Mouse (Mus musculus): ENCODE measurements around the gene Hhat. TPM values are rescaled to one million over a fixed set of nuclear protein-coding genes. Genes with fewer than 3 reads are reported as not detected.

The Hhat gene
- total and polyA plus RNA-seq, 3 experiments, result 0.39 to 1.0 TPM; not detected in 1

DNA sequence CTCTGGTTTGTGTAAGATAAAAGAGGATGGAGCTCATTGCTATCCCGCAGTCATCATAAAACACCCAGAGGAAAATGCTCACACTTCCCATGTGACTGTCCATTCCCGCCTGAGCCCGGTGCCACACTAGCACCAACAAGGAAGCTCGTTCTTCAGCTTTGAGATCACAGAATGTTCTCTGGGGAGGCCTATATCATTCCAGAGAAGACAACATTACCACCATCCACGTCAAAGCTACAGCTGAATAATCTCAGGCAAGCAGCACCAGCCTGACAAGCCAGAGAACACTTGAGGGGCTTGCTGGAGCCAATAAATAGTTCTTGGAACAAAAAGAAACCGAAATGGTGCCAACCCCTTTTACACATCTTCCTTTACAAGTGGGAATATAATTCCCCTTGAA lies 113.6 kb downstream of the Hhat start:
- no peak for DNase-seq (ENCODE audit: low read depth, low spot score)
- no peaks in the 10 kb centered on the region for H3K79me2 ChIP-seq (ENCODE audit: control insufficient read depth, insufficient read depth, low read length, poor library complexity)
- H3K9ac ChIP-seq (ENCODE audit: control insufficient read depth, low read depth, low read length, poor library complexity, severe bottlenecking), result no peak overlapping the region
- H3K27ac ChIP-seq (ENCODE audit: control insufficient read depth, low read depth, low read length), result no peak overlapping the region
- H3K27me3 ChIP-seq (ENCODE audit: control insufficient read depth in 1 of 2, insufficient read depth in 2 of 2, low read length in 2 of 2), result no peaks in the 10 kb centered on the region; a peak in 1 of 4 replicates
- H3K36me3 ChIP-seq (ENCODE audit: control insufficient read depth in 1 of 2, insufficient read depth in 2 of 2, low read length in 2 of 2), result 0 out of 4 replicates have a peak, but pooled peaks cover 0 to 2% of the 10 kb centered on the region in 2 experiments
- no peak overlapping the region for H3K4me3 ChIP-seq (ENCODE audit: control insufficient read depth in 1 of 2, insufficient read depth in 1 of 2, low read depth in 2 of 2, low read length in 2 of 2)
- TF ChIP-seq POLR2AphosphoS5 (IDR thresholded peaks at IDR 0.05; ENCODE audit: borderline replicate concordance, low read depth, low read length), result no peak
- H3K9me3 ChIP-seq (replicated peaks; ENCODE audit: insufficient read depth, low read length), result no peaks in the 10 kb centered on the region
- peaks cover 0 to 8% of the 10 kb centered on the region in 2 experiments; a peak in 1 of 4 replicates for H3K4me1 ChIP-seq (ENCODE audit: control insufficient read depth in 1 of 2, insufficient read depth in 2 of 2, low read length in 2 of 2)

DNA sequence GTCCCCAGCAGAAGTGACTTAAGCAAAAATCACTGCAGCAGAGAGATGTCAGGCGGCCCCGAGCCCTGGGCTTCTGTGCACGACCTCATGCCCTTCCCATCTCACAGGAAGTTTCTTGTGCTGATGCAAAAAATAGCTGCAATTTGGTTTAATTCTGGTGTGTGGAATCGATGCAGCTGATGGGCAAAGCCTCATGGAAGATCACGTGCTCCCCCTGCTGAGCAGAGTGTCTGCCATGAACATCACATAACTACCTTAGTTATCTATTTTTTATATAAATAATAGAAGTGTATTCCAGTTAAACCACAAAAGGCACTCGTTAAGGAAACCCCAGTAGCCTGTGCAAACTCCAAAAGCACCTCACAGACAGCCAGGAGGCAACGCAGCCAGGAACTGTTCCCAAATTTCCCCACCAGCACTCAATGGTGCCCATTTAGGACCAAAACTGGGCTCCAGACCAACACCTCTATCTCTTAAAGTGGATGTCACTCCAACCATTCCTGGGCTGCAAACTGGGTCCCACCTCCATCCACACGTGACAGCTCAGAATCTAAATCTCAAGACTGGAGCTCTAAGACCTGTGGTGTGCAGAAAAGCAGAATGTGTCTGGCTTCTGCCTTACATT lies 118.9 kb downstream of the Hhat start:
- no peak overlapping the region for H3K27ac ChIP-seq (ENCODE audit: control insufficient read depth, low read depth, low read length)
- H3K27me3 ChIP-seq (ENCODE audit: control insufficient read depth in 1 of 2, insufficient read depth in 2 of 2, low read length in 2 of 2), result peaks cover 0 to 5% of the 10 kb centered on the region in 2 experiments; a peak in 2 of 4 replicates
- TF ChIP-seq E2F4 (IDR thresholded peaks at IDR 0.05; ENCODE audit: borderline replicate concordance, low read depth, low read length), result no peak
- no peak for TF ChIP-seq USF1 (IDR thresholded peaks at IDR 0.05; ENCODE audit: low read depth, low read length)
- no peak for TF ChIP-seq GABPA (IDR thresholded peaks at IDR 0.05; ENCODE audit: low read depth, low read length)
- no peak for TF ChIP-seq MYB (IDR thresholded peaks at IDR 0.05; ENCODE audit: low read depth, low read length)
- TF ChIP-seq BHLHE40 (IDR thresholded peaks at IDR 0.05; ENCODE audit: borderline replicate concordance, low read depth, low read length), result no peak
- no peak for TF ChIP-seq MAX (IDR thresholded peaks at IDR 0.05; ENCODE audit: low read length)
- TF ChIP-seq MAFK (IDR thresholded peaks at IDR 0.05; ENCODE audit: borderline replicate concordance, low read depth, low read length), result no peak
- no peak for TF ChIP-seq ZMIZ1 (IDR thresholded peaks at IDR 0.05; ENCODE audit: low read depth, low read length)
- TF ChIP-seq ZKSCAN1 (IDR thresholded peaks at IDR 0.05; ENCODE audit: low read depth, low read length), result no peak
- no peak for TF ChIP-seq NELFE (IDR thresholded peaks at IDR 0.05; ENCODE audit: low read depth, low read length)
- no peak for TF ChIP-seq JUND (IDR thresholded peaks at IDR 0.05; ENCODE audit: low read depth, low read length)
- no peak for TF ChIP-seq ZC3H11A (IDR thresholded peaks at IDR 0.05; ENCODE audit: low read depth, low read length)

DNA sequence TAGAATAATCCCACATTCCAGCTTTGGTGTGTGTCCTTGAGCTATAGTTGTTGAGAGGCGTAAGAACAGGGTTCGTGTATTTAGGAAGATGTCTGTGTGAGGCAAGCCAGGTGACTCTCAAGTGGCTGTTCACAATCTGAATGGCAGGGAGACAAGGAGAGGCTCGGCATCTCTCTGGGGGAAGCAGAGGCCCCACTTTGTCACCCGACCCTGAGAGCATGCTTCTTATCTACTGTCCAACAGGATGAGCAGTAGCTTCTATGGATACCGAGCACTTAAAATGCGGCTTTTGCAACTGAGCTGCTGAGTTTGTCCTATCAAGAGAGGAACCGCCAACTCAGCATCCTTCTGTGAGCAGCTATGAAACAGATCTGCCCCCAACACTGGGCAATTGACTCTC lies 120.4 kb downstream of the Hhat start:
- no peak overlapping the region for H3K9ac ChIP-seq (ENCODE audit: control insufficient read depth, low read depth, low read length, poor library complexity, severe bottlenecking)
- no peaks in the 10 kb centered on the region for H3K36me3 ChIP-seq (ENCODE audit: control insufficient read depth in 1 of 2, insufficient read depth in 2 of 2, low read length in 2 of 2)
- no peak for DNase-seq (ENCODE audit: low read depth, low spot score)
- H3K4me3 ChIP-seq (ENCODE audit: control insufficient read depth in 1 of 2, insufficient read depth in 1 of 2, low read depth in 2 of 2, low read length in 2 of 2), result no peak overlapping the region
- TF ChIP-seq GABPA (IDR thresholded peaks at IDR 0.05; ENCODE audit: low read depth, low read length) (no peak), SIN3A (IDR thresholded peaks at IDR 0.05; ENCODE audit: low read length) (no peak), POLR2AphosphoS5 (IDR thresholded peaks at IDR 0.05; ENCODE audit: borderline replicate concordance, low read depth, low read length) (no peak), HCFC1 (IDR thresholded peaks at IDR 0.05; ENCODE audit: low read depth, low read length) (no peak)
- no peaks in the 10 kb centered on the region for H3K9me3 ChIP-seq (replicated peaks; ENCODE audit: insufficient read depth, low read length)
- no peaks in the 10 kb centered on the region for H3K79me2 ChIP-seq (ENCODE audit: control insufficient read depth, insufficient read depth, low read length, poor library complexity)
- no peaks in the 10 kb centered on the region for H3K4me1 ChIP-seq (ENCODE audit: control insufficient read depth in 1 of 2, insufficient read depth in 2 of 2, low read length in 2 of 2)
- H3K27me3 ChIP-seq (ENCODE audit: control insufficient read depth in 1 of 2, insufficient read depth in 2 of 2, low read length in 2 of 2), result peaks cover 0 to 5% of the 10 kb centered on the region in 2 experiments; a peak in 2 of 4 replicates
- H3K27ac ChIP-seq (ENCODE audit: control insufficient read depth, low read depth, low read length), result no peak overlapping the region

More for the DNA sequence above, 118.9 kb downstream of the Hhat start:
- H3K36me3 ChIP-seq (ENCODE audit: control insufficient read depth in 1 of 2, insufficient read depth in 2 of 2, low read length in 2 of 2), result no peaks in the 10 kb centered on the region
- H3K79me2 ChIP-seq (ENCODE audit: control insufficient read depth, insufficient read depth, low read length, poor library complexity), result no peaks in the 10 kb centered on the region
- H3K9me3 ChIP-seq (replicated peaks; ENCODE audit: insufficient read depth, low read length), result no peaks in the 10 kb centered on the region
- H3K4me1 ChIP-seq (ENCODE audit: control insufficient read depth in 1 of 2, insufficient read depth in 2 of 2, low read length in 2 of 2), result no peaks in the 10 kb centered on the region
- DNase-seq (ENCODE audit: low read depth, low spot score), result no peak
- no peak overlapping the region for H3K4me3 ChIP-seq (ENCODE audit: control insufficient read depth in 1 of 2, insufficient read depth in 1 of 2, low read depth in 2 of 2, low read length in 2 of 2)
- no peak overlapping the region for H3K9ac ChIP-seq (ENCODE audit: control insufficient read depth, low read depth, low read length, poor library complexity, severe bottlenecking)

Measured in MEL (cell line).